Mouse (Mus musculus) v-Abl transformed pro-B cells (cell line): ENCODE data around the gene Ms4a7.

ENCODE experiments used
- in situ Hi-C, 2 experiments: fragments of 400-800 bp; cut with MboI; formaldehyde crosslinking; loops; one replicate each; pipeline ENCODE4 v1.15.1; 2025; ENCODE audit not compliant: unreplicated experiment in 2 of 2

Ms4a7 gene

GRCm38 (mm10) chr19:11276431-11276830 is 59.5 kb downstream of the Ms4a7 start:
- in situ Hi-C loops: no loop called here
